Mouse (Mus musculus) ES-CJ7 (cell line): ENCODE data around the gene Hoxc5.

Experiments
- DNase-seq: peaks from one replicate; pipeline ENCODE4 v3.0.0; 2011; ENCODE audit warnings: low read depth, low spot score

Gene Hoxc5

GRCm38 (mm10) chr15:103010847-103011555 is 43.8 kb downstream of the Hoxc5 start:
- DNase-seq, result peak; percentile 83

DNA sequence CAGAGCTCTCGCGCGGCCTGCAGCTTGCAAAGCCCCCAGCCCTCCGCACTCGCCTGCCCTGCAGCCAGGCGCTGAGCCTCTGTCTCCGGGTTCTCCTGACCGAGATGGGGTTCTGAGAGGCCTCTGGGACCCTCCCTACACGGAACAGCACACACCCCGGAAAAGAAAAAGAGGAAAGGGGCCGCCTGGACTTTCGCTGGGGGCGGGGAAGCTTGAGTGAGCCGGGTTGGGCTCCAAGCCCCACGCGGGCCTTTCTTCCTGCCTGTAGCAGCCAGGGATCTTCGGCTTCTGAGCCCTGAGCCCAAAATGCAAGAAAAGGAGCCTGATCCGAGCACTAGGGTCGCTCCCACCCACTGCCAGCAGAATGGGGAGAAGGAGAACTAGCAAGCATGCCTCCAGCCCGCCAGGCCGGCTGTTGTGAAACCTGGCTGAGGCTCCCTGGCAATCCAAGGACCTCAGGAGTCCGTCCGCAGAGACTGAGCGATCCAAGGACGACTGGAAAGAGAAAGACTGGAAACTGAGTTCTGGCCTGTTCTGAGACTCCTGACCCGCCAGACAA is 44.8 kb downstream of the Hoxc5 start:
- peak; percentile 53 for DNase-seq

- peak; percentile 74 for DNase-seq
Measured at GRCm38 (mm10) chr15:103013238-103013984, 46.2 kb downstream of the Hoxc5 start.

DNA sequence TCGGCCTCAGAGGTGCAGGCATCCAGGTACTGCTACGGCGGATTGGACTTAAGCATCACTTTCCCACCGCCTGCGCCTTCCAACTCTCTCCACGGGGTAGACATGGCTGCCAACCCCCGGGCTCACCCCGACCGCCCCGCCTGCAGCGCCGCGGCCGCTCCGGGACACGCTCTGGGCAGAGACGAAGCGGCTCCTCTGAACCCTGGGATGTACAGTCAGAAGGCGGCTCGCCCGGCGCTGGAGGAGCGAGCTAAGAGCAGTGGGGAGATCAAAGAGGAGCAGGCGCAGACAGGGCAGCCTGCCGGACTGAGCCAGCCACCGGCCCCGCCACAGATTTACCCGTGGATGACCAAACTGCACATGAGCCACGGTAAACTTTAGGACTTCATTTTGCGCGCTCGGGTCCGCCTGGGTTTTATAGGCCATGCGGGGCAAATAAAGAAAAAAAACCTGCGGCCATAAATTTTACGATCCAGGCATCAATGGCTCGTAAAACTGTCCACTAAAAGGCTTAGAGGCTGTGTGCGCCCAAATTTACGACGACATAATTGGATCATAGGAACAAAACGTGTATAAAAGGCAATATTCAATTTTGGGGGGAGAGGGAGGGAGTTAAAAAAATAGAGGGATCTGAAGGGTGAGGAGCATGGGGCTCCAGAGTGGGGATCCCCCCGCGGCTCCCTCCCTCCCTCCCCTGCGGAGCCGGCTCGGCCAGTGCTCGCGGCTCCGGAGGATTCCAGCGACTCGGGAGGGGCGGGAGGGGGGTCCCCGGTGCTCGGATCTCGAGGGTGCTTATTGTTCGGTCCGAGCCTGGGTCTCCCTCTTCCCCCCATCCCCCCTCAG is 47.1 kb downstream of the Hoxc5 start:
- DNase-seq, result peak; percentile 78

GRCm38 (mm10) chr15:103015009-103015399 is 47.8 kb downstream of the Hoxc5 start:
- DNase-seq, result peak; percentile 68

DNA sequence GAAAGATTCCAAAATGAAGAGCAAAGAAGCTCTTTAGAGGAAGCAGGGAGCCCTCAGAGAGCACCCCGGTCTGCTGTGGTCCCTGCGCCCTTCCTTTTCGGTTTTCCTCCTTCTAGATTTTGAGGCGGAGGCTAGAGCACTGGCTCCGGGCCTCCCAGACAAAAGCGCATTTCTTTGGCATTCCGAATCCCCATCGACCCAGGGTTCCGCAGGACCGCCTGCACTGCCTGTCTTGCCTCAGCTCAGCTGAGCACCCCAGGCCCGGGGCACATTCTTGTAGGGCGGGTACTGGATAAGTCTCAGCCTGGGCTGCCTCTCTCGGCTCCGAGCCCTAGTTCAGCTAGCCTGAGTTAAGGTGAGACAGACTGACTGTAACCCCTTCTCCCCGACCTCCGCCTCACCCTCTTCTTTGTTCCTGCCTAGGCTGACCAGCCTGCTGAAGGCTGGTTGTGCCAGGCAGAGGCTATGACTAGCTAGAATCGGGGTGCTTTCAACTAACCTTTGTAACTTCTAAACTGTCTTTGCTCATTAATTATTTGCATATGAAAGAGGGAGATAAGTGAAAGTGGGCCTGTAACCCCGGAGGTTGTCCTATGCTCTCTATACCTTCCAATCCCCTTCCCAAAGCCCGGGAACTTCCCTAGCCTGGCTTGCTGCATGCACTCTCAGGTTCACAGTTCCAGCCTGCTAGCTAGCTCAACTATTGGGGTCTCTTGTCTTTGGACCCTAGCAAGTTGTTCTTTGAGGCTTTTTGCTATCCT is 48.3 kb downstream of the Hoxc5 start:
- DNase-seq, result peak; percentile 79

- DNase-seq, result no peak
Measured at GRCm38 (mm10) chr15:103018636-103019035, 51.4 kb downstream of the Hoxc5 start, which contains the start of gene Hoxc4. Gene Hoxc4, plus strand, starts transcription at chr15:103018934.

GRCm38 (mm10) chr15:103020899-103021418 is 53.7 kb downstream of the Hoxc5 start:
- DNase-seq, result no peak

- DNase-seq, result no peak
Measured at GRCm38 (mm10) chr15:103021544-103021943, 54.3 kb downstream of the Hoxc5 start.

- DNase-seq, result no peak
Measured at GRCm38 (mm10) chr15:103024131-103024530, 56.9 kb downstream of the Hoxc5 start.

DNA sequence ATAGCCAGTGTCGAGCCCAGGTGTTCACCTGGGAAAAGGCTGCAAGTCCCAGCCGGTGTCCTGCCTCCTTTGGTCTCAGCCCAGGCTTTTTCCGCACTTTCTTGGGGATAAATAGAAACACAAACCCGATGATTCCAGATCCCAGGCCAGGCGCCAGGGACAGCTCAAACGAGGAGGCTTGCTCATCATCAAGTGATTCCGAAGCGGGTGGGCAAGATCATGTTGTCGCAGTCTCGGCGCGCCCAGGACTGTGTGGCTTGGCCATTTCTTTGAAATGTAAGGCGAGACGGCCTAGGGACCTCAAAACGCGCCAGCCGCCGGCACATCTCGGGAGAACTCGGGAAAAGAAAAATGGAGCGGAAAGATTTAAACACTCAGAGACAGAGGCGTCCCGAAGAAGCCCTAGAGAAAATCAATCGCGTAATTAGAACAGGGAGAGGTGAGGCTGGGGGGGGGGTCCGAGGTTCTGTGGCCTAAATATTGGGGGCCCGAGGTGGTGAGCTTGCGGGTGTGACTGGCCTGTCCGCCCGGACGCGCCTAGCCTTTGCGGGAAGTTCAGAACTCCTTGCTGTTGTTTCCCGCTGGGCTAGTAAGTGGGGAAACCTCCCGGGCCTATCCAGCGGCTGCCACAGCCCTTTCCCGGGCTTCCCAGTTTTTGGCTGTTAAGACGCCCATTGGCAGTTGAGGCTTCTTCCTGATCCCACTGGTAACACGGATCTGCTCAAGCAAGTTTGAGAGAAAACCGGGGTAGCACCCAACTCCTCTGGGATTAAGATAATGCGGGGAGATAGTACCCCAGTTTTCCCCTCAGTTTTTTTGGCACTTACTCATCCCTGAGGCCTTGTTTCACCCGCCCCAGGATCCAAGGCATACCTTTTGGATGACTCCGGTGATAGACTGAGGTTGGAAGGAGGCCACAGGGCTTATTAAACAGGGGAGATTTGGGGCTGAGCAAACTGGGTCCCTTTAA is 60.3 kb downstream of the Hoxc5 start:
- DNase-seq, result peak; percentile 48

DNA sequence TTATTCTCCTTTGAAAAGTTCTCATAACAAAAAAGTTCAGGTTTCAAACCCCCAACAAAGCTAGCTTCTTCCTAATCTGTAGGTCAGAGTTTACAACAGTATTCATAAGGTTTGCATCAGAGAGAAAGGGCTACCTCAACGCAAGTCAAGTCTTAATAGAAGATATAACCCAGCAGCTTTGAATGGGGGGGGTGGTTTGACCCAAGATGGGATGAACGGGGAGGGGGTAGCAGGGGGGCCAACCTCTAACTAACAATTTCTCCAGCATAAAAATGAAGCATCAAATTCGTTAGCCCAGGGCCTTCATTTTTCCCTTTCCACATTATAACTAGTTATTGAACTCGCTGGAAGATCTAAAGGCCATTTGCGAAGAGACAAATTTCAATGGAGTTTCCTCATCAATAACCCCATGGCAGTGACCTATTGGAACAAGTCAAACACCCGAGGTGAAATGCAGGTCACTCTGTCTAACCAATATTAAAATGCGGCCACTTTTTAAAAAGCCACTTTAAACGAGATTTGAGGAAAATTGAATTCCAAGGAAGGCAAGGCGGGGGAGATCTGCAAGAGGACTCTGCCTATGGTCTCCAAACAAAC is 61.8 kb downstream of the Hoxc5 start:
- DNase-seq, result no peak

DNA sequence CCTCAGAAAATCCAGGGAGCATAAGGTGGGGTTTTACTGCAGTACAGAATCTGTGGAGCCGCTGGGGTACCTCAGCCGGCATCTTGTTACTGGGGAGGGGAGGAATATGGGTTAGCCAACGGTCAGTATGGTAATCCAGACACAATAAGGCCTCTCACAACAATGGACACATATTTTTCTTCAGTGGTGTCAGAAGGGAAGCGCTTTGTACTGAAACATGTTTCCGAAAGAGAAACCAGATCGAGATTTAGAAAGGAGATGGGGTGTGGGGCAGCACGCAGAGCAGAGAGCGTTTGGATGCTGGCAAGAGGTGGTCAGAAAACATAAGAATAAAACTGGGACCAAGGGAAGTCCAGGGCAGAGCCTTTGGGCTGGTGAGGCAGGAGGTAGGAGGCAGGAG is 62.9 kb downstream of the Hoxc5 start:
- no peak for DNase-seq

GRCm38 (mm10) chr15:103032167-103032566 is 64.9 kb downstream of the Hoxc5 start:
- DNase-seq, result no peak

GRCm38 (mm10) chr15:103032646-103033575 is 65.7 kb downstream of the Hoxc5 start:
- no peak for DNase-seq

GRCm38 (mm10) chr15:103034043-103034806 is 67.0 kb downstream of the Hoxc5 start:
- peak; percentile 59 for DNase-seq

DNA sequence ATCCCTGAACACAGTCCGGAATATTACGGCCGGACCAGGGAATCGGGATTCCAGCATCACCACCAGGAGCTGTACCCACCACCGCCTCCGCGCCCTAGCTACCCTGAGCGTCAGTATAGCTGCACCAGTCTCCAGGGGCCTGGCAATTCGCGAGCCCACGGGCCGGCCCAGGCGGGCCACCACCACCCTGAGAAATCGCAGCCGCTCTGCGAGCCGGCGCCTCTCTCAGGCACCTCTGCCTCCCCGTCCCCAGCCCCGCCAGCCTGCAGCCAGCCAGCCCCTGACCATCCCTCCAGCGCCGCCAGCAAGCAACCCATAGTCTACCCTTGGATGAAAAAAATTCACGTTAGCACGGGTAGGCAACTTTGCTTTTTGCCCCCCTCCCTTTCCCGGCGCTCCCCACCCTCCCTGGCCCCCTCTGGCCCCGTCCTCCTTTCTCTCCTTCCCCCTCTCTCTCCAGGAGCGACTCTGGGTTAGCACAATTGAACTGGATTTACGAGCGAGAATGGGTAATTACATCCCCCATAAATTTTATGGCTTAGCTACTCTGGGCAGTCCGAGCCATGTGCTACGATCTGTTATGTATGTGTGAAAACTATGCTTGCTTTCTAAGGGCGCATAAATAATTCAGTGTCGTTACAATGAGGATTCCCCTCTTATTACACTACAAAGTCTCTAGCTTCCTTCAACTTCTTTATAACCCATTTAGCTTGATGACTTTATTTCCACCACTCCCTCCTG is 67.7 kb downstream of the Hoxc5 start:
- DNase-seq, result no peak
